Mouse (Mus musculus) heart, adult 8-10 months (tissue): ENCODE data around the gene Ssx2ip. TPM values are rescaled to one million over a fixed set of nuclear protein-coding genes. Genes with fewer than 3 reads are reported as not detected.

ENCODE experiments used
- microRNA-seq: library from miRNA; unstranded; fragments of <30 nt; microRNA quantifications from one replicate; pipeline ENCODE4 v1.2.0, GENCODE M21; 2022
- total RNA-seq, 4 experiments: library from RNA; stranded (reverse); gene quantifications; 2 replicates each; pipeline ENCODE4 v1.2.4; 2022

Gene Ssx2ip
- total RNA-seq, 4 experiments from 2014 or later, result 13.1 to 17.5 (median 15.3) TPM

Small RNA genes within 50 kb of the gene (microRNA-seq; reads per million reads assigned to microRNA genes)
- gene Gm22901, result not detected

Other genes starting within 250 kb of the Ssx2ip start
- under 1 TPM in 1 of 4 experiments, not detected in 3; 0.24 TPM for gene Lpar3, start 183.7 kb upstream of the Ssx2ip start, total RNA-seq
- 1 to 10 TPM; 2.7 to 4.1 (median 3.4) TPM for gene Ctbs, start 45.2 kb downstream of the Ssx2ip start, total RNA-seq
- gene Spata1, start 95.1 kb downstream of the Ssx2ip start, total RNA-seq, result 1 to 10 TPM; 3.0 to 3.4 (median 3.2) TPM
- gene Gng5, start 95.2 kb downstream of the Ssx2ip start, total RNA-seq, result 100 to 1,000 TPM; 252 to 269 (median 261) TPM
- gene Rpf1, start 116.8 kb downstream of the Ssx2ip start, total RNA-seq, result 10 to 100 TPM; 10.7 to 13.2 (median 12.2) TPM
- gene Uox, start 165.8 kb downstream of the Ssx2ip start, total RNA-seq, result not detected
- not detected for gene Dnase2b, start 211.0 kb downstream of the Ssx2ip start, total RNA-seq
- under 1 TPM in 1 of 4 experiments, not detected in 3; 0.16 TPM for gene 4930503B20Rik, start 246.7 kb downstream of the Ssx2ip start, total RNA-seq